Mouse (Mus musculus): ENCODE results near the gene Tmigd3. TPM values are rescaled to one million over a fixed set of nuclear protein-coding genes. Genes with fewer than 3 reads are reported as not detected.

Tmigd3 gene
- polyA plus RNA-seq, 1 experiment from 2014 or later = 0.32 TPM

- Histone ChIP-seq H3K4me1 (ENCODE audit: control insufficient read depth, insufficient read depth, low read length) (peaks cover 51% of the 10 kb centered on the region), H3K4me3 (ENCODE audit: low read length) (no peak overlapping the region; the same call in 1 of the 2 replicates), H3K36me3 (ENCODE audit: control insufficient read depth, insufficient read depth) (no peaks in the 10 kb centered on the region), H3K4me2 (ENCODE audit: low read depth, low read length) (peak overlapping the region; percentile 33), H3K27me3 (ENCODE audit: control insufficient read depth, insufficient read depth, low read length) (no peaks in the 10 kb centered on the region), H3K9ac (ENCODE audit: low read length) (peak overlapping the region; percentile 33; the same call in 1 of the 2 replicates), H3K27ac (ENCODE audit: low read length) (peak overlapping the region; percentile 85), H3K9me3 (replicated peaks; ENCODE audit: control insufficient read depth, low read length) (0 out of 2 replicates have a peak, but pooled peaks cover 2% of the 10 kb centered on the region)
- whole genome bisulfite sequencing = 40% methylated on average over 23 of the region's 23 CpGs
- peak; percentile 70 for ATAC-seq (replicated peaks; ENCODE audit: extremely low read depth, insufficient read depth, low FRiP score)
These were observed 24.2 kb downstream of the Tmigd3 start for GRCm38 (mm10) chr3:105894601-105895592.

- H3K27ac ChIP-seq (ENCODE audit: low read length) = no peak overlapping the region
- H3K9me3 ChIP-seq (replicated peaks; ENCODE audit: control insufficient read depth, low read length) = 0 out of 2 replicates have a peak, but pooled peaks cover 2% of the 10 kb centered on the region
- no peak overlapping the region for H3K9ac ChIP-seq (ENCODE audit: low read length)
- no peaks in the 10 kb centered on the region for H3K36me3 ChIP-seq (ENCODE audit: control insufficient read depth, insufficient read depth)
- WGBS = 86% methylated on average over 3 of the region's 3 CpGs
- no peak for ATAC-seq (replicated peaks; ENCODE audit: extremely low read depth, insufficient read depth, low FRiP score)
- peaks cover 39% of the 10 kb centered on the region for H3K4me1 ChIP-seq (ENCODE audit: control insufficient read depth, insufficient read depth, low read length)
- H3K27me3 ChIP-seq (ENCODE audit: control insufficient read depth, insufficient read depth, low read length) = no peaks in the 10 kb centered on the region
- H3K4me3 ChIP-seq (ENCODE audit: low read length) = no peak overlapping the region
- H3K4me2 ChIP-seq (ENCODE audit: low read depth, low read length) = no peak overlapping the region
These were observed 26.1 kb downstream of the Tmigd3 start for GRCm38 (mm10) chr3:105896811-105897210.

GRCm38 (mm10) chr3:105898325-105898724 lies 27.6 kb downstream of the Tmigd3 start:
- no peaks in the 10 kb centered on the region for H3K27me3 ChIP-seq (ENCODE audit: control insufficient read depth, insufficient read depth, low read length)
- WGBS = 65% methylated on average over 2 of the region's 2 CpGs
- no peak overlapping the region for H3K4me3 ChIP-seq (ENCODE audit: low read length)
- H3K9me3 ChIP-seq (replicated peaks; ENCODE audit: control insufficient read depth, low read length) = 0 out of 2 replicates have a peak, but pooled peaks cover 2% of the 10 kb centered on the region
- H3K4me1 ChIP-seq (ENCODE audit: control insufficient read depth, insufficient read depth, low read length) = peaks cover 32% of the 10 kb centered on the region
- H3K27ac ChIP-seq (ENCODE audit: low read length) = no peak overlapping the region
- no peak overlapping the region for H3K9ac ChIP-seq (ENCODE audit: low read length)
- ATAC-seq (replicated peaks; ENCODE audit: extremely low read depth, insufficient read depth, low FRiP score) = no peak
- H3K4me2 ChIP-seq (ENCODE audit: low read depth, low read length) = no peak overlapping the region
- no peaks in the 10 kb centered on the region for H3K36me3 ChIP-seq (ENCODE audit: control insufficient read depth, insufficient read depth)

- peaks cover 28% of the 10 kb centered on the region for H3K4me1 ChIP-seq (ENCODE audit: control insufficient read depth, insufficient read depth, low read length)
- H3K9ac ChIP-seq (ENCODE audit: low read length) = no peak overlapping the region
- H3K36me3 ChIP-seq (ENCODE audit: control insufficient read depth, insufficient read depth) = no peaks in the 10 kb centered on the region
- peak; percentile 38 for ATAC-seq (replicated peaks; ENCODE audit: extremely low read depth, insufficient read depth, low FRiP score)
- H3K4me3 ChIP-seq (ENCODE audit: low read length) = no peak overlapping the region
- 52% methylated on average over 11 of the region's 11 CpGs for WGBS
- H3K9me3 ChIP-seq (replicated peaks; ENCODE audit: control insufficient read depth, low read length) = 0 out of 2 replicates have a peak, but pooled peaks cover 2% of the 10 kb centered on the region
- H3K27me3 ChIP-seq (ENCODE audit: control insufficient read depth, insufficient read depth, low read length) = no peaks in the 10 kb centered on the region
- H3K4me2 ChIP-seq (ENCODE audit: low read depth, low read length) = no peak overlapping the region
- H3K27ac ChIP-seq (ENCODE audit: low read length) = no peak overlapping the region
These were observed 28.2 kb downstream of the Tmigd3 start for GRCm38 (mm10) chr3:105898861-105899260.

- 0 out of 2 replicates have a peak, but pooled peaks cover 2% of the 10 kb centered on the region for H3K9me3 ChIP-seq (replicated peaks; ENCODE audit: control insufficient read depth, low read length)
- no peaks in the 10 kb centered on the region for H3K27me3 ChIP-seq (ENCODE audit: control insufficient read depth, insufficient read depth, low read length)
- H3K36me3 ChIP-seq (ENCODE audit: control insufficient read depth, insufficient read depth) = no peaks in the 10 kb centered on the region
- H3K9ac ChIP-seq (ENCODE audit: low read length) = no peak overlapping the region
- 32% methylated on average over 8 of the region's 8 CpGs for WGBS
- H3K27ac ChIP-seq (ENCODE audit: low read length) = peak overlapping the region; percentile 5; the same call in 1 of the 2 replicates
- peaks cover 21% of the 10 kb centered on the region for H3K4me1 ChIP-seq (ENCODE audit: control insufficient read depth, insufficient read depth, low read length)
- no peak overlapping the region for H3K4me2 ChIP-seq (ENCODE audit: low read depth, low read length)
- 0 out of 2 replicates have a peak, but pooled peaks have one; percentile 25 for ATAC-seq (replicated peaks; ENCODE audit: extremely low read depth, insufficient read depth, low FRiP score)
- H3K4me3 ChIP-seq (ENCODE audit: low read length) = no peak overlapping the region
These were observed 28.9 kb downstream of the Tmigd3 start for GRCm38 (mm10) chr3:105899394-105900147.

- whole genome bisulfite sequencing = 74% methylated on average over 6 of the region's 6 CpGs
- Histone ChIP-seq H3K9ac (ENCODE audit: low read length) (no peak overlapping the region), H3K27me3 (ENCODE audit: control insufficient read depth, insufficient read depth, low read length) (no peaks in the 10 kb centered on the region), H3K36me3 (ENCODE audit: control insufficient read depth, insufficient read depth) (no peaks in the 10 kb centered on the region), H3K27ac (ENCODE audit: low read length) (no peak overlapping the region), H3K4me3 (ENCODE audit: low read length) (no peak overlapping the region), H3K4me2 (ENCODE audit: low read depth, low read length) (no peak overlapping the region), H3K4me1 (ENCODE audit: control insufficient read depth, insufficient read depth, low read length) (peaks cover 14% of the 10 kb centered on the region), H3K9me3 (replicated peaks; ENCODE audit: control insufficient read depth, low read length) (0 out of 2 replicates have a peak, but pooled peaks cover 2% of the 10 kb centered on the region)
- no peak for ATAC-seq (replicated peaks; ENCODE audit: extremely low read depth, insufficient read depth, low FRiP score)
These were observed 29.6 kb downstream of the Tmigd3 start for GRCm38 (mm10) chr3:105900266-105900665.

- H3K4me1 ChIP-seq (ENCODE audit: control insufficient read depth, insufficient read depth, low read length) = peaks cover 10% of the 10 kb centered on the region
- 69% methylated on average over 3 of the region's 3 CpGs for WGBS
These were observed 30.0 kb downstream of the Tmigd3 start for GRCm38 (mm10) chr3:105900716-105901115.

GRCm38 (mm10) chr3:105901468-105901867 lies 30.8 kb downstream of the Tmigd3 start:
- 0 out of 2 replicates have a peak, but pooled peaks cover 2% of the 10 kb centered on the region for H3K9me3 ChIP-seq (replicated peaks; ENCODE audit: control insufficient read depth, low read length)
- peaks cover 10% of the 10 kb centered on the region for H3K4me1 ChIP-seq (ENCODE audit: control insufficient read depth, insufficient read depth, low read length)
- 74% methylated on average over 4 of the region's 4 CpGs for WGBS
- H3K4me2 ChIP-seq (ENCODE audit: low read depth, low read length) = no peak overlapping the region
- no peak for ATAC-seq (replicated peaks; ENCODE audit: extremely low read depth, insufficient read depth, low FRiP score)
- no peaks in the 10 kb centered on the region for H3K27me3 ChIP-seq (ENCODE audit: control insufficient read depth, insufficient read depth, low read length)
- H3K4me3 ChIP-seq (ENCODE audit: low read length) = no peak overlapping the region
- H3K27ac ChIP-seq (ENCODE audit: low read length) = no peak overlapping the region
- no peaks in the 10 kb centered on the region for H3K36me3 ChIP-seq (ENCODE audit: control insufficient read depth, insufficient read depth)
- no peak overlapping the region for H3K9ac ChIP-seq (ENCODE audit: low read length)

More at GRCm38 (mm10) chr3:105900716-105901115, 30.0 kb downstream of the Tmigd3 start:
- no peaks in the 10 kb centered on the region for H3K36me3 ChIP-seq (ENCODE audit: control insufficient read depth, insufficient read depth)
- no peak for ATAC-seq (replicated peaks; ENCODE audit: extremely low read depth, insufficient read depth, low FRiP score)
- H3K27ac ChIP-seq (ENCODE audit: low read length) = no peak overlapping the region
- no peaks in the 10 kb centered on the region for H3K27me3 ChIP-seq (ENCODE audit: control insufficient read depth, insufficient read depth, low read length)
- H3K9me3 ChIP-seq (replicated peaks; ENCODE audit: control insufficient read depth, low read length) = 0 out of 2 replicates have a peak, but pooled peaks cover 2% of the 10 kb centered on the region
- H3K4me2 ChIP-seq (ENCODE audit: low read depth, low read length) = no peak overlapping the region
- H3K9ac ChIP-seq (ENCODE audit: low read length) = no peak overlapping the region
- no peak overlapping the region for H3K4me3 ChIP-seq (ENCODE audit: low read length)
